Mouse (Mus musculus) spleen, adult 2 months (tissue): ENCODE measurements around the gene Gpr146.

Experiments
- CTCF ChIP-seq: fragments of 200-500 bp; IDR thresholded peaks from 2 replicates; pipeline ENCODE4 v1.5.1; 2011; ENCODE audit warnings: mild to moderate bottlenecking, inconsistent platforms; ENCODE audit not compliant: insufficient read depth, insufficient read length, insufficient replicate concordance; ENCODE audit errors: extremely low read depth
- POLR2A ChIP-seq: fragments of 200-500 bp; IDR thresholded peaks from 2 replicates; pipeline ENCODE4 v1.6.1; 2011; ENCODE audit warnings: low read depth, low read length, inconsistent platforms

GRCm38 (mm10) chr5:139438440-139438839, 60.9 kb downstream of the Gpr146 start:
- TF ChIP-seq CTCF (no peak), POLR2A (no peak)
